Mouse (Mus musculus) kidney, adult 9 months (tissue): ENCODE results near the gene Uso1.
A peak's percentile ranks its signal among the peaks of the same experiment; 100 is the strongest.

Source experiments
- DNase-seq: peaks from one replicate; pipeline ENCODE4 v3.0.0; 2022

Uso1 gene

GRCm38 (mm10) chr5:92137239-92138046 lies at the start of gene Uso1:
TSS of gene Uso1 (plus strand) at chr5:92137938.
- DNase-seq: peak; percentile 99

DNA sequence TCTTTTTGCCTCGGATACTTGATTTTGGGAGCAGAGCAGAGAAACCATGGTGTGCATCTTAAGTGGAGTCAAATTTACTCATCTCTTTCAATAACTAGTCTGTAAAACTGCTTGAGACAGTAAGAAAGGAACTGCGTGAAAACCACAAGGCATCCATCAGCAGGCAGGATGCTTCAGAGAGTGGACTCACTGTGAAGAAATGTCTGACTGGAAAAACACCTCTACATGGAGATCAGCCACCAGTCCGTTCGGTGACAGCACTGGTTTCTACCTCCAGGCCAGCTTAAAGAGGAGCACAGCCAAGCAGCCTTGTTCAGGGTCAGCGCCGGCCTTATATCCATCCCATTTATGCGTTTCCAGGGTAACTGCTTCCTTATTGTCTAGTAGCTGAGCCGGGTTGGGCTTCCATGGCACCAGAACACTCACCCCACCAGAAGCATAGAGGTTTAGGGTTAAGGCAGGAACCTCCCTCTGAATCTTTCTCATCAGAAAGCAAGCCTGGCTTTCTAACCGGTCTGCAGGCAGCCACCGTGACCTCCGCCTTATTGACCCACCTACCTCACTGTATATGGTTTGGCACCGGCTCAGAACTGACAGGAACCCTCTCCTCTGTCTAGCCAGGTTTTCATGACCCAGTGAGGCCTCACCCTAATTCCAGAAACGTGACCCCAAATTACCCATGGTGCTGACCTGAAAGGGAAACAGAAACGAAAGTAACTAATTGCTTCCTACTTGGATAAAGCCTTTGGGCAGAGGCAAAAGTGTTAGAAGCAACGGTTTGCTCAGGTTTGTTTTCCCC lies 44.3 kb upstream of the Uso1 start:
- DNase-seq: peak; percentile 26

GRCm38 (mm10) chr5:92094062-92094415 lies 43.7 kb upstream of the Uso1 start:
- no peak for DNase-seq

DNA sequence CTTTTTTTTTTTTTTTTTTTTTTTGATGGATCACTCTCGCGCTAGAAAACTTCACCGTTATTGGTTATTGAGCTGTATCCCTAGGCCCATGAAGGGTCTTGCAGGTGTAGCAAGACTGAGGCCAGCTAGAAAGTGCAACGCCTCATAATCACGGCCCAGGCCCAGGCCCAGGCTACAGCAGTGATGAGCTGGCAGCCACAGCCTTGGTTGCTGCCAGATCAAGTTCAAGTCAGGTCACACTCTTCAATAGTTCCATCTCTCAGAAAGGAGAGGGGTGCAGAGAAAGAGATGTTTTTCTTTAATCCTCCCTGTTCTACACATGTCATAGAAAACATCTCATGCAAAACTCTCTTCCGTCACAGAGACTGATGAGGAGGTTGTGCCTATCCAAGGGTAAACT lies 41.0 kb upstream of the Uso1 start:
- no peak for DNase-seq

GRCm38 (mm10) chr5:92097779-92098178 lies 40.0 kb upstream of the Uso1 start:
- DNase-seq: no peak

- peak; percentile 64 for DNase-seq
Observed at GRCm38 (mm10) chr5:92098351-92099109, 39.2 kb upstream of the Uso1 start.

DNA sequence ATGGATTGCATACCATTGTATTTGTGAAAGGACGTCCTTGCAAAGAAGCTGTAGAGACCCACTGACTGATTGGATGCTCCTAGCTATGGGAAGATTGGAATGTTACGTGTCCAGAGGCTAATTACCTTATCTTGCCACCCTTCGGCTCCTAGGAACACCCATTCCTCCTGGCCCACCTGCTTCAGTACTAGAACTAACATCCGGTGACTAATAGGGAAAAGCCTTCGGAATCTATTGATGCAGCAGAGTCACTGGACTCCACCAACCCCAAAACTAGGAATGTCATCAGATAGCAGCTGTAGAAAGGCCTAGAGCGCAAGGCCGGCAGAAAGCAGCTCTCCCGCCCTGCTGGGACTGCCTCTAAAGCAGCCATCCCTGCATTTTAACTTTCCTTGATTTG lies 36.1 kb upstream of the Uso1 start:
- DNase-seq: no peak

DNA sequence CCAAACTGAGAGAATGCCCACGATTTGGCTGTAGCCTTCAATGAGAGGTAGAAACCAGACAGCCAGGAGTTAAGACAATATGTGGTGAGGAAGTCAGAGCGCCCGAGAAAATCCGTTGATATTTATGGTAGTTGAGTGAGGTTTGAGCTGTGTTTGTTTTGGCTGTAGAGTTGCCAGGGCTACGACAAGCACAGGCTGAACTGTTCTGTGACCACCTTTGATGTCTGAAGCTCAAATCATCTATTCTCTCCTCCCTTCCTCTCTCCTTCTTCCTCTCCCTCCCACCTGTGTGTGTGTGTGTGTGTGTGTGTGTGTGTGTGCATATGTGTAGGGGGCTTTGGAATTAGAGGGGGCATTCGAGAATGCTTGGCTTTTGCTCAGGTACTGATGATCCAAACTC lies 34.7 kb upstream of the Uso1 start:
- no peak for DNase-seq

DNA sequence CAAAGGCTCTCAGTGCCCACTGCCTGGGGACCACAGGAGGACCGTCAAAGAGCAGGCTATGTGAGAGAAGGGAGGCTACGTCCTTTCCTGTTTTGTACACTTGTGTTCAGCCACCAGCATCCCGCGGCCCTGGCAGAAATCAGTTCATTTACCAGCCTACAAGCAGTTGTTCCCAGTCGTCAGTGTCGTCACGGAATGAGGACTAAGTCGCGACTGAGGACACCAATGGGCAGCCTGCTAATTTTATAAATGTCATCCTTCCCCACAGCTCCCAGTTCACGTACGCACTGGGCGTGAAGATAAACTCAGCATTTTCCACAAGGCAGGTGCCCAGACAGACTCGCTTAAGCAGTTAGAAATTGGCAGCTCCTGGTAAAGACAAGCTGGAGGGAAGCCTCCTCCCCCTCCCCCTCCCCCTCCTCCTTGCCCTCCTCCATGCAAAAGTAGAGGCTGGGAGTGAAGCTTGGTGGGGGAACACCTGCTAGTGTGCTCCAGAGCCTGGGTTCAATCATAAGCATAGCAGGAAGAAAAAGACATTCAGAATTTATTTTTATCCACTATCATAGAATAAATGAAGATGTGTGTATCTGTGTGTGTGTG lies 33.8 kb upstream of the Uso1 start:
- DNase-seq: no peak

GRCm38 (mm10) chr5:92106327-92107125 lies 31.2 kb upstream of the Uso1 start:
- DNase-seq: no peak

DNA sequence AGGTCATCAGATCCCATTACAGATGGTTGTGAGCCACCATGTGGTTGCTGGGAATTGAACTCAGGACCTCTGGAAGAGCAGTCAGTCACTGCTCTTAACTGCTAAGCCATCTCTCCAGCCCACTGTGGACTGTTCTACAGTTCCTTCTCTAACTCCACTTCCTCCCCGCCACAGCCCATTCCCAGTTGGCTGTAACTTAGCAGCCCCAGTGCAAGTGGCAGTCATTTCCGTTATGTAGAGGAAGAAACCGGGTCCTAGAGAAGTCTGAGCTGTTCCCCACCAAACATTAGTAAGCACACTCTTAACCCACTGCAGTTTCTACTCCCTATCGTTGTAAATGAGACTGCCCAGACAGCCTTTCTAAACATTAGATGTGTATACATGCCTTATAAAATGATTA lies 30.5 kb upstream of the Uso1 start:
- DNase-seq: no peak

DNA sequence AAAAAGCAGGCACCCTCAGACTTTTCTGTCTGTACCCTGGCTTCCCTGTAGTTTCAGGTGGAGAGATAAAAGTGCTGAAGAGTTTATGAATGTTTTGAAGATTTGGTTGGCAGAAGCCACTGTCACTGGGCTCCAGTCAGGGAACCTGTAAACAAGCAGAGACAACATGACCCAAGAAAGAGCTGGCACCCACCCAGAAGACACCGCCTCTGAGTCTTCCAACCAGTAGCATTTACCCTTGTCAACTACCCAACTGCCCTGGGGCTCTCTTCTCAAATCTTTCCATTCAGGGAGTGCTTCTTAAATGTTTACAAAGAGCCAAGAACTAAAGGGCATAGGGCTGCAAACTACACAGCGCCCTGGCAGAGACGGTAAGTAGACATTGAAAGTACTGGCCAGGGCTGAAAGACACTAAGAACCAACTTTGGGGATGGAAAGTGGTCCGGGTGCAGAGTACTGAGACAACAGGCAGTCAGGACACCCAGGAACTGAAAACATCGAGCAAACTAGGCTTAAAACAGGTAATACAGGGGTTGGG lies 26.9 kb upstream of the Uso1 start:
- DNase-seq: peak; percentile 27

GRCm38 (mm10) chr5:92112175-92112574 lies 25.6 kb upstream of the Uso1 start:
- no peak for DNase-seq

DNA sequence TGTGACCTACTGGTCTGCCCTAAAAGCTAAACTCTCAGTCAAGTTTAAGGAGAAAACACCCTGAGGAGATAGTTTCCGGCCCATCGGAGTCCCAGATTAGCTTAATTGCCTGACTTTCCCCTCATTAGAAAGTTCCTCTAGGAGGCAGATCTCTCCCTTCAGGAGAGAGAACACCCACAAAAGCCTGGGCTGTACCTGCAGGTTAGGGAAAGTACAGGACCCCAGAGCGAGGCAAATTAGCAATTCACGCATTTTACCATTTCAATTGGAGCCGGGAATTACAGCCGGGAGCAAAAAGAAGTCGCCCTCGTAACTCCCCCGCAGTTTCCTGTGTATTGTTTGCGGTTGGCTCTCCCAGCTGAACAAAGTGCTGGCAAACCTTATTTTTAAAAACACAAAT lies 25.2 kb upstream of the Uso1 start:
- no peak for DNase-seq

- no peak for DNase-seq
Observed at GRCm38 (mm10) chr5:92113484-92113883, 24.3 kb upstream of the Uso1 start.

GRCm38 (mm10) chr5:92114223-92114622 lies 23.5 kb upstream of the Uso1 start:
- no peak for DNase-seq

GRCm38 (mm10) chr5:92114939-92115338 lies 22.8 kb upstream of the Uso1 start:
- DNase-seq: no peak

- peak; percentile 77 for DNase-seq
Observed at GRCm38 (mm10) chr5:92117823-92118403, 19.8 kb upstream of the Uso1 start.

- no peak for DNase-seq
Observed at GRCm38 (mm10) chr5:92121636-92122035, 16.1 kb upstream of the Uso1 start.

DNA sequence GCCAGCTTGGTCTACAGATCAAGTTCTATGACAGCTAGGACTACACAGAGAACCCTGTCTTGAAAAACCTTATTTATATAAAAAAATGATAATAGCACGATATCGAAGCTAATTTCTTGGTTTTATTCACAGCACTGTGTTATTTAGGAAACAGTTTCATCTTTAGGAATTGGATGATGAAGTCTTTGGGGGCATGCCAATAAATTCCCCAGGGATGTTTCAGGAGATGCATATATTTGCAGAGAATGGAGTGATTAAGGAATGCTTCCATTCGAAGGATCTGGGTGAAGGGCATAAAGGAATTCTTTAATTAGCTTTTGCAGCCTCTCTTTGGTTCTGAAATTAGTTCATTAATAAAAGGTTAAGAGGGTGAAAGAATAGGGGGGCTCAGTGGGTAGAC lies 12.3 kb upstream of the Uso1 start:
- no peak for DNase-seq

DNA sequence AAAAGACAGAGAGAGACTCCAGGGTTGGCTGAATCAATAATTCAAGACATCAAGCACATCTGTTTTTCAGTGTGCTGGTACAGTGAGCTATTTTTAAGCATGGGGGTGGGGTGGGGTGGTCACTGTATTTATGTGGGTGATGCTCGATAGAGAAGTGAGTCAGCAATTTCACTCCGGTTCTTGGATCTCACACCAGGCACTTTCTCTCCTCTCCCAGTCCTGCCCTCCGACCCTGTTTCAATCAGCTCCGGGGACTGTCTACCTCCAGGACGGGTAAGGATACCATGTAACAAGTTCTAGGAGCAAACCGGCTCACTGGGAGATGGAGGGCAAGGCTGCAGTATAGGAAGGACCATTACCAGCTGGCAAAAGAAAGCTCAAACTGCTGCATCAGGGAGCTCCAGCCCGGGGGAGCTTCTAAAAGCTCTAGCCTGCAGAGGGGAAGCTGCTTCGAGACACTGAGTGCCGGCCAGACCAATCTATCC lies 10.6 kb upstream of the Uso1 start:
- DNase-seq: no peak
